Mouse (Mus musculus): Measurements from ENCODE around the gene Inha.

Gene Inha

GRCm38 (mm10) chr1:75559212-75559925 lies 52.5 kb downstream of the Inha start:
- peak; percentile 94 for DNase-seq
